Mouse (Mus musculus) midbrain, embryonic 15.5 days (tissue): ENCODE results near the gene Naaladl2. TPM values are rescaled to one million over a fixed set of nuclear protein-coding genes. Genes with fewer than 3 reads are reported as not detected.

Experiments
- ATAC-seq: fragments of 200-750 bp; cut with Nextera tagmentation; replicated peaks from 2 replicates; pipeline ENCODE4 v1.8.0; 2017; ENCODE audit warnings: moderate TSS enrichment
- H3K27ac ChIP-seq: fragments of 300-500 bp; sonication (generic); 2 replicates; pipeline ENCODE4 v1.5.1; 2015; ENCODE audit warnings: mild to moderate bottlenecking, inconsistent platforms
- H3K27me3 ChIP-seq: fragments of 300-500 bp; sonication (generic); replicated peaks from 2 replicates; pipeline ENCODE4 v1.6.1; 2015; ENCODE audit warnings: inconsistent platforms
- H3K36me3 ChIP-seq: fragments of 300-500 bp; sonication (generic); replicated peaks from 2 replicates; pipeline ENCODE4 v1.6.1; 2015; ENCODE audit warnings: inconsistent platforms
- H3K4me1 ChIP-seq: fragments of 300-500 bp; sonication (generic); 2 replicates; pipeline ENCODE4 v1.6.1; 2015; ENCODE audit warnings: inconsistent platforms
- H3K4me2 ChIP-seq: fragments of 300-500 bp; sonication (generic); 2 replicates; pipeline ENCODE4 v1.6.1; 2015; ENCODE audit warnings: inconsistent platforms, mild to moderate bottlenecking, moderate library complexity
- H3K4me3 ChIP-seq: fragments of 300-500 bp; sonication (generic); 2 replicates; pipeline ENCODE4 v1.5.1; 2015; ENCODE audit warnings: mild to moderate bottlenecking, inconsistent platforms
- H3K9ac ChIP-seq: fragments of 300-500 bp; sonication (generic); 2 replicates; pipeline ENCODE4 v1.6.1; 2015; ENCODE audit warnings: mild to moderate bottlenecking, inconsistent platforms
- H3K9me3 ChIP-seq: fragments of 300-500 bp; sonication (generic); 2 replicates; pipeline ENCODE4 v1.6.1; 2016; ENCODE audit warnings: inconsistent platforms
- WGBS: fragments of 180-500 bp; shearing (Covaris S2); methylation state at CpG from one replicate; pipeline ENCODE4 v1.1.7; 2015; ENCODE audit warnings: mixed read lengths; 5-methylcytosine and 5-hydroxymethylcytosine counted together
- polyA plus RNA-seq: library from polyadenylated mRNA; unstranded; fragments of >200 nt; fragmentation: Nextera tagmentation; extraction: Ambion mirVana; gene quantifications from 2 replicates; pipeline ENCODE4 v1.2.1, GENCODE M21; 2015

Gene Naaladl2
- polyA plus RNA-seq, 1 experiment from 2014 or later = 0.97 TPM

DNA sequence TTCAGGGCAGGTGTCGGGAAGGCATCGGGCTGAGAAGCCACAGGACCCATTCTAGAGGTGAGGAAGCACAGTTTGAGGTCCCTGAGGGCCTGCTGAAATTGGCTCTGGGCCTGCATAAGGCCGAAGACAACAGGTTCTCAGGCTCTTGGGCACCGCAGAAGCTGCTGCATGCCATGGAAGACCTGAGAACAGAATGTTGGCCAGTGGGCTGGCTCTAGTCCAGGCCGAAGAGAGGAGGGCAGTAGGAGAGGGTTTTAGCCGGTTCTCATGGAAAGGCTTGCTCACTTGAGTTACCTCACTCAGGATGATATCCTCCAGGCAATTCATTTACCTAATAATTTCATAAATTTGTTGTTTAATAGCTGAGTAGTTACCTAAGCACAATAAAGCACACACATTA is 1025.9 kb downstream of the Naaladl2 start:
- H3K4me2 ChIP-seq = no peak overlapping the region
- no peaks in the 10 kb centered on the region for H3K36me3 ChIP-seq
- WGBS = 92% methylated on average over 6 of the region's 6 CpGs
- no peaks in the 10 kb centered on the region for H3K4me1 ChIP-seq
- no peak overlapping the region for H3K27ac ChIP-seq
- H3K9ac ChIP-seq = no peak overlapping the region
- H3K9me3 ChIP-seq = no peaks in the 10 kb centered on the region
- H3K4me3 ChIP-seq = no peak overlapping the region
- no peaks in the 10 kb centered on the region for H3K27me3 ChIP-seq
- no peak for ATAC-seq

DNA sequence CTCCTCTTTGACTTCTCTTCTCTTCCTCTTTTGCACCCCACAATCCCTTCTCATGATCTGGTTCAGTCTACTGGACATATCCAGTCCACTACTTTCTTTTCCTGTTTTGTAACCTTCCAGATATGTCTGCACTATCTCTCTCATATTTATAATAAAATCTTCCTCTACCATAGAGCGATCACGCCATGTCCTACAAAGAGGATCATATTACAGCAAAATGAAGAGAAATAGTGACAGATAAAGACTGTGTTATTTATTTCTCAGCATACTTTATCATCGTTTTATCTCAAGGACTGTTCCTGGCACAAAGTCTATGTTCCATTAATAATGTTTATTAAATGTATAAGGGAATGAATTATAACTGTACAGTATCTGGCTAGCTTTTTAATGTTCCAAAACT is 1029.2 kb downstream of the Naaladl2 start:
- H3K4me1 ChIP-seq = no peaks in the 10 kb centered on the region
- H3K9me3 ChIP-seq = no peaks in the 10 kb centered on the region
- 82% methylated on average over 3 of the region's 3 CpGs for WGBS
- H3K9ac ChIP-seq = no peak overlapping the region
- ATAC-seq = no peak
- no peak overlapping the region for H3K4me2 ChIP-seq
- H3K27me3 ChIP-seq = no peaks in the 10 kb centered on the region
- H3K4me3 ChIP-seq = no peak overlapping the region
- H3K27ac ChIP-seq = no peak overlapping the region
- H3K36me3 ChIP-seq = no peaks in the 10 kb centered on the region

DNA sequence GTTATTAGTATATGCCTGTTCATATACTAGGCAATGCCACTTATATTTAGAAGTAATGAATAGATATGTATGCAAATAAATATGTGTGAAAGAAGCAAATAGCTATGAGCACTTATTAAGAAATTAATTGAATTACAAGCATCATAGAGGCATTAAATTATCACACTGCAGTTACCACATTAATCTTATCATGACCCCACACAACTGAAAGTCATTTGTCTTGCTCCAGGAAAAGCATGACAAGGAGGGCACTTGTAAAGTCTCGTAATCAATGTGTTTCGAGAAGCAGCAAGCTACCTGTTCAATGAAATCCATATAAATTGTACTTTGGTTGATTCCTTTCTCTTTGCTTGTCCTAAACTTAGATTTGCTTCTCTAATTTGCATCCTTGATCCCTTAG is 1030.7 kb downstream of the Naaladl2 start:
- no peaks in the 10 kb centered on the region for H3K36me3 ChIP-seq
- 75% methylated on average over 2 of the region's 2 CpGs for WGBS
- no peaks in the 10 kb centered on the region for H3K4me1 ChIP-seq
- H3K27me3 ChIP-seq = no peaks in the 10 kb centered on the region
- H3K4me3 ChIP-seq = no peak overlapping the region
- no peak overlapping the region for H3K27ac ChIP-seq
- no peaks in the 10 kb centered on the region for H3K9me3 ChIP-seq
- H3K4me2 ChIP-seq = no peak overlapping the region
- H3K9ac ChIP-seq = no peak overlapping the region
- no peak for ATAC-seq

DNA sequence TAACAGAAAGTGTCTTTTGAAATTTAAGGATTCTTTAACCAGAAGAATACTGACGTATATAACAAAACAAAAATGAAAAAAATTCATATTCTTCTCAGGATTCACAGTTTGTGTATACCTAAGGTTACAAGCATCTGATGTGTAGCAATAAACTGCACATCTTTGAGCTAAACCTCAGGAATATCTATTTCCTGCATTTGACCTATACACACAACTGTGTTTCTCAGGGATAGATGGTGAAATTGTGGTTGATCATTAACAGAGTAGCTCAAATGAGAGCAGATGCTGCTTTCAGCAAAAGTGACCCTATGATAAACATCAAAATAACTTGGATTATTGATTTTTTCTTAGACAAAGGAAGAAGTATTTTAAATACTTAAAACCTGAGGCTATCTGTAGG is 1037.7 kb downstream of the Naaladl2 start:
- Histone ChIP-seq H3K36me3 (no peaks in the 10 kb centered on the region), H3K4me3 (no peak overlapping the region), H3K27me3 (no peaks in the 10 kb centered on the region), H3K4me1 (no peaks in the 10 kb centered on the region), H3K27ac (no peak overlapping the region), H3K9ac (no peak overlapping the region), H3K9me3 (no peaks in the 10 kb centered on the region), H3K4me2 (no peak overlapping the region)
- 90% methylated on average over 1 of the region's 1 CpGs for WGBS
- ATAC-seq = no peak

DNA sequence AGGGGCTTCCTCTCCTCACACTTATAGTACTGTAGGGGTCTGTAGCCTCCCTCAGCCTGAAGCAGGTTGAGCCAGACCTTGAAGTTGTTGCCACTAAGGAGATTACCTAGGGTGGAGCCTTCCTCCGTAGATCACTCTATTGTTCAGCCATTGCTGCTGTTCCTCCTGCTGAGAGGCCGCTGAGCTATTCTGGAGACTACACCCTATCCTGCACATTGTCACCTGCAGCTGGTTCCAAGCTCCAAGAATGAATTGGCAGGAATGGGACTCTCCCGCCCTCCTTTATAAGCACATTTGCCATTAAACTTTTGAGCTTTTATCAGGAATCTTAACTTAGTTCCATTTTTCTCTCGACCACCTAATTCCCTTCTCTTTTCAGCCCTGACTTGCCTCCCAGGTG is 1064.3 kb downstream of the Naaladl2 start:
- Histone ChIP-seq H3K36me3 (no peaks in the 10 kb centered on the region), H3K27ac (no peak overlapping the region), H3K9me3 (no peaks in the 10 kb centered on the region), H3K4me1 (no peaks in the 10 kb centered on the region), H3K27me3 (no peaks in the 10 kb centered on the region), H3K4me2 (no peak overlapping the region), H3K9ac (no peak overlapping the region), H3K4me3 (no peak overlapping the region)
- ATAC-seq = no peak
- 50% methylated on average over 4 of the region's 4 CpGs for WGBS

DNA sequence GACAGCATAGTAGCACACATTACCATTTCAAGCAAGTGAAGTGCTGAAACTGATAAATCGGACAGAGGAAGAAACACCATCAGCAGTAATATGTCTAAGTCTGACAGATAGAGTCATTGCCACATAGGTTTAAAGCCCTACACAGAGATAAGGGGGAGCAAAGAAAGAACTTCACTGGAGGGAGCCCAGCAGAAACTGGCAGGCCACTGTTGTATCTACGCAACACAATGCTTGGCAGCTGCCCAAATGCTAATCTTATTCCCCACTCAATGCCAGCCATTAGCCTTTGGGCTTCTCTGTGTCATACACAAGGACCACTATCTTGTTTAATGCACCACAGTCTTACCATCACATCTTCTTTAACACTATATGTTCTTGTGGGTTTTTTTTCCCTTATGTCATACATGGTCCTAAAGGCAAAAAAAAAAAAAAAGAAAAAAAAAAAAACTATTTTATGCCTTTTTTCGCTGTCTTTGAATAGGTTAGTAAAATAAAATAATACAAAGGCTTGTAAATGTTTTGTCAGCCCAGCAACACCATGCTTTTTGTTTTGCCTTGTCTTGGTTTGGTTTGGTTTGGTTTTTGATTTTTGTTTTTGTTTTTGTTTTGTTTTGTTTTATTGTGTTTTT is 1072.8 kb downstream of the Naaladl2 start:
- Histone ChIP-seq H3K4me2 (no peak overlapping the region), H3K27me3 (no peaks in the 10 kb centered on the region), H3K9ac (no peak overlapping the region), H3K9me3 (no peaks in the 10 kb centered on the region), H3K27ac (no peak overlapping the region), H3K4me3 (no peak overlapping the region), H3K36me3 (no peaks in the 10 kb centered on the region), H3K4me1 (no peaks in the 10 kb centered on the region)
- peak; percentile 67; the same call in 1 of the 2 replicates for ATAC-seq
- WGBS = 60% methylated on average over 3 of the region's 3 CpGs

DNA sequence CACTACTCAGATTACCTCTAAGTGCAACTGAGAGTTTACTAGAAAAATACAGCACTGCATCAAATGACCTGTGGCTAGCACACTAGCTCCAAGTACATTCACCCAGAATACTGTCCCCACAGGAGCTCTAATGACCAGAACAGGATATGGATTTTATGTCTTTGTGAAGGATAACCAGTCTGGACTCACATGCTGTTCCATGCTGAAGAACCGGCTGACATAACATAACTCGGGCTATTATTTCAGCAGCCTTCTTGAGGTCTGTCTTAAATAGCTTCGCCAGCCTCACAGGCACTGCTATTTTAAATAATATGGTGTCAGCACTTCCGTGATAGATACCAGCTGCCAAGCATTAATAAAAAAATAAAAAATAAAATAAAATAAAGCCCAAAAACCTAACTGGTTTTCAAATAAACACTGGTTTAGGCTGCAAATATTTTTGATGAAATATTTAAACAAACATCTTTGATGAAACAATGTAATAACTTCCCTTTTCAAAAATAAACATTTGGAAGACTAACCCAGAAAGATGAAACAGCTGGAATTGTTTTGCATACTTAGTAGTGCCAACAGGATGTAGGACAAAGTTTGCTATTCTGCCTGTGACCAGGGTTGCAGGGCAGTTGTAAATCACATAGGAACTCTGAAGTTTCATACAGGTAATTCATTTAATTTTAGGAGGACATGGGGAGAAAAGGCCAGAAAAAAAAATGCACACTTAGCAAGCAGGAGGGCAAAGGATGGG is 1073.5 kb downstream of the Naaladl2 start:
- Histone ChIP-seq H3K4me1 (no peaks in the 10 kb centered on the region), H3K4me2 (no peak overlapping the region), H3K4me3 (no peak overlapping the region), H3K9me3 (no peaks in the 10 kb centered on the region), H3K27ac (no peak overlapping the region), H3K36me3 (no peaks in the 10 kb centered on the region), H3K27me3 (no peaks in the 10 kb centered on the region), H3K9ac (no peak overlapping the region)
- ATAC-seq = no peak
- 78% methylated on average over 4 of the region's 4 CpGs for WGBS

DNA sequence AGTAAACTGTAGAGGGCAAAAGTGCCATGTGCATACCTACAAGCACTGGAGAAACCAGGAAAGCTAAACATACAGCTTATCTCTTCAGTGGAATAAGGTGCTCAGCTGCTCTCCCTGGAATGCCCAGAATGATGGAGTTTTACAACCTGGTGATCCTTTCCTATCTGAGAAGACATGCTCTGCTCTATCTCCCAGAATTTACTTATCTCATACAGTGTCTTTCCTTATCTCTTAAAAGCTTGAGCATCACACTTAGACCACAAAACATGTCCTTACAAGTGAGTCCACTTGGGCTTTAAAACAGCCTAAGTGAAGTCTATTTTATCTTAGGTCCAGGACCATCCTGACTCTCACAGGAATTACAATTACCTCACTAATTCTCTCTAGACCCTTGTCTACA is 1095.8 kb downstream of the Naaladl2 start:
- H3K9me3 ChIP-seq = no peaks in the 10 kb centered on the region
- H3K9ac ChIP-seq = no peak overlapping the region
- H3K27me3 ChIP-seq = no peaks in the 10 kb centered on the region

DNA sequence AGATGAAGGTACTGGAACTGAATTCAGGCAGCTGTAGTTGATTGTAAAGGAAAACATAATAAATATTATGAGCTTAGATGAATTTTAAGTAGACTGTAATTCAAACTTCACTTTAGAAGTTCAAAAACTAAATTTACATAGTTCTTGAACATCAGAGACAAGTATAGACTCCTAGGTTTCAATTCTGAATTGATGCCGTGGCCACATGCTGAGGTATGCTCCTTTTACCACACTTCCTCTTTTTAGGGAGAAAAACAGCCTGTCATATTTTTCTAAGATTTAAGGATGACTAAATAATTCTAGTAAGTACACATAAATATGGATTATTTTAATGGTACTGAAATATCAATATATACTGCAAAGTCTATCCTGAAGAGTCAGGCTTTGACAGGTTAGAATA is 1142.3 kb downstream of the Naaladl2 start:
- no peak overlapping the region for H3K9ac ChIP-seq
- no peak for ATAC-seq
- no peaks in the 10 kb centered on the region for H3K27me3 ChIP-seq
- H3K9me3 ChIP-seq = no peaks in the 10 kb centered on the region
- no peak overlapping the region for H3K27ac ChIP-seq
- WGBS = 83% methylated on average over 1 of the region's 1 CpGs
- H3K4me1 ChIP-seq = no peaks in the 10 kb centered on the region
- H3K4me2 ChIP-seq = no peak overlapping the region
- H3K4me3 ChIP-seq = no peak overlapping the region
- H3K36me3 ChIP-seq = no peaks in the 10 kb centered on the region

More for the DNA sequence above, 1095.8 kb downstream of the Naaladl2 start:
- no peak for ATAC-seq
- Histone ChIP-seq H3K4me1 (no peaks in the 10 kb centered on the region), H3K4me3 (no peak overlapping the region), H3K27ac (no peak overlapping the region), H3K36me3 (no peaks in the 10 kb centered on the region), H3K4me2 (no peak overlapping the region)

DNA sequence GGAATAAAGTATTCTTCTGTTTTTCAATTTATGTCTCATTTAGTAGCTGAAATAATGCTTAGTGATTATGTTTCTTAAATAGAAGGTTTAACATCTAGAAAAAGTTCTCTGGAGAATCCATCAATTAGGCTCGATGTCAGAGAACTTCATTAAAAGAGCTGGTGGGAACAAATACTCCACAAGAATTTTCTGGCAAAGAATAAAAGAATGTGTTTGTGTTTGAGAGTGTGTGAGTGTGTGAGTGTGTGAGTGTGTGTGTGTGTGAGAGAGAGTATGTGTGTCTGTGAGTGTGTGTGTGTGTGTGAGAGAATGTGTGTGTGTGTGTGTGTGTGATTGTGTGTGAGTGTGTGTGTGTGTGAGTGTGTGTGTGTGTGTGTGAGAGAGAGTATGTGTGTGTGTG is 1170.3 kb downstream of the Naaladl2 start:
- 76% methylated on average over 1 of the region's 1 CpGs for WGBS
- H3K9me3 ChIP-seq = no peaks in the 10 kb centered on the region
- no peak overlapping the region for H3K4me2 ChIP-seq
- H3K27me3 ChIP-seq = no peaks in the 10 kb centered on the region
- no peak overlapping the region for H3K4me3 ChIP-seq
- H3K27ac ChIP-seq = no peak overlapping the region
- ATAC-seq = no peak
- H3K4me1 ChIP-seq = no peaks in the 10 kb centered on the region
- no peaks in the 10 kb centered on the region for H3K36me3 ChIP-seq
- no peak overlapping the region for H3K9ac ChIP-seq

DNA sequence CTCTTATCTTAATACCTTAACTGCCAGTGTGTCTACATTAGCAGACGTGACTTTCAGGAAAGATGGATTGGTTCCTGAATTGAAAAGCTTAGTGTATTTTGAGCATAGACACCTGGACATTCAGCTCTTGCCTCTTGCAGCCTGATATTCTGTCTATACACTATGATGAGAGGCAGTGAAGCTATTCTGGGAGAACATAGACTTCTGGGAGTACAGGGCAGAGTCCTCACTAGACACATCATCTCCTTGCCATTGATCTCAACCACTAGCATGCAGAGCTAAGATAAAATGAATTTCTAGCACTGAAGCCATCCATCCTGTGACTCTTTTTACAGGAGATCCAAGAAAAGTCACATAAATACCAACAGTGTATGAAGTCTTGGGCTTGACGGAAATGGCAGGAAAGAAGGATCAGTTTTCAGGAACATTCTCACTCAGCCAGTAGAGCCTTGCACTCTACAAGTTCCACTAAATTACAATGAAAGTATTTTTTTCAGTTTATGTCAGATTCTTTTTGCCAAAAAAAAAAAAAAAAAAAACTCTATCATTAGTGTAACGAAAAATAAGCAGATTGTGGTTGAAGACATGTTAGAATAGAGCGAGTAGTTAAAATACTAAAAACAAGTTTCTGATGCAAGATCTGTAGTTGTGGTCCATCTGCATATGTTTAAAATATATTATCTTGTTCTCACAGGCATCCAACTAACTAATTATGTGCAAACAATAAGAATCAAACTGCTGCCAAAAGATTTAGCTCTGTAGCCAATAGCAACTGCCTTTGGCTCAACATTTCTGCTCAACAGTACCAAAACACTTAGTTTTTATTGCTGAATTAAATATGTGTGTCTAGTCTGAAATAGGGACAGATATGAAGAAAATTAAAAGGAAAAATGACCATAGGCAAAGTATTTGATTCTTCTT is 1171.1 kb downstream of the Naaladl2 start:
- Histone ChIP-seq H3K27ac (no peak overlapping the region), H3K27me3 (no peaks in the 10 kb centered on the region), H3K9me3 (no peaks in the 10 kb centered on the region), H3K4me2 (no peak overlapping the region), H3K9ac (no peak overlapping the region), H3K36me3 (no peaks in the 10 kb centered on the region), H3K4me3 (no peak overlapping the region), H3K4me1 (no peaks in the 10 kb centered on the region)
- 88% methylated on average over 4 of the region's 4 CpGs for WGBS
- ATAC-seq = no peak

DNA sequence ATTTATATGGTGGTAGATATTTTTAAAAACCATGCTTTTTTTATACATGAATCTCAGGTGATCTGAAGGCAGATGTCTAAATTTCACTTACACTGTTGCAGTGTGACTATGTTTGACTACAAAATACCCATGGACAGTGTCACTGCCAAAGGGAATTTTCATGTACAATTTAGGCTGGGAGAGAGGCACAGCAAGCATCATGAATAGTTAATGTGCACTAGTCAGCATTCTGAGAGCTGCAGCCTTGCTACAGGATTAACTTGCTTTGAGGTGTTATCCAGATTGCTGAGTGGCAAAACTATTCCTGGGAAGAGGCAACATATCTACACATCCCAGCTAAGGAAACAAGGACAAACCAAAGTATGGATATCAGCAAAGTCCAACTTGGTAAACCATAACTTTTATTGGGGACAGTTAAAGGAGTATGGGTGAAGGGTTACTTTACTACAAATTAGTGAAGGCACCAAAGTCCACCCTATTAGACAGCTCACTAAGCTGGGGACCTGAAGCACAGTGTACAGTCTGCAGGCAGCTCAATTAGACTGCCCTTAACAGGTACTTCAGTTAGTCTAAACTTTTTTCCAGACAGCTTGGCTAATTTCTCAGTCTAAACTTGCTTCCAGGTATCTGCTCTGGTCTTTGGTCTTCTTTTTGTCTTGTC is 1181.0 kb downstream of the Naaladl2 start:
- Histone ChIP-seq H3K36me3 (no peaks in the 10 kb centered on the region), H3K4me3 (no peak overlapping the region), H3K4me2 (no peak overlapping the region), H3K27me3 (no peaks in the 10 kb centered on the region), H3K27ac (no peak overlapping the region), H3K4me1 (no peaks in the 10 kb centered on the region), H3K9me3 (no peaks in the 10 kb centered on the region), H3K9ac (no peak overlapping the region)
- ATAC-seq = peak; percentile 83
